Mouse (Mus musculus) megakaryocyte-erythroid progenitor cell, adult 5 weeks (primary cell): ENCODE results near the gene Speer3. TPM values are rescaled to one million over a fixed set of nuclear protein-coding genes. Genes with fewer than 3 reads are reported as not detected.

Experiments
- polyA plus RNA-seq: library from polyadenylated mRNA; stranded (reverse); fragments of >175 nt; gene quantifications from 2 replicates; pipeline ENCODE4 v1.2.3, GENCODE M21; 2012

The Speer3 gene
- polyA plus RNA-seq, result not detected in 2 replicates

DNA sequence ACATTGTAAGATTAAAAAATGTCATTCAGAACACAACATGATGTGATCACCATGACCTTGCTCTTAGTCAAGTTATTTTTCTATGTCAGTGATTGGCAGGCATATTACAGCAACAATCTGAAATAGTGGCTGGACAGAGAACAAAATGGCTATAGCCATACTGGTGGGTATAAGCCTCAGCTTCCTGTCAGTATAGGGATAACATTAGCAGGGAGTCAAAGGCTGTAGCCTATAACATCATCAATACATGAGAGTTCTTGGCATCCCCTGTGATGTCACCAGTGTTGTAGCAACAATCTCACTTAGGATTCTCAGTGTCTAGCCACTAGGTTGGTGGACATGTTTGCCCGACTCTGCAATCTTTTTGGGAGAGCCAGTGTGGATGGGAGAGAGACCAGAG is at the start of gene Speer3:
TSS of gene Speer3 (plus strand) at position 301 of the 400 bp plus-strand sequence.

Other genes with a start within 250 kb of the Speer3 start
- gene Sema3e, start 233.7 kb downstream of the Speer3 start, polyA plus RNA-seq, result 0.04 TPM in 1 of 2 replicates, not detected in the other